Mouse (Mus musculus): ENCODE measurements around the gene Adamts18. TPM values are rescaled to one million over a fixed set of nuclear protein-coding genes. Genes with fewer than 3 reads are reported as not detected.
"Not testable (repeated sequence)": the region's sequence is repeated elsewhere in the genome, so short reads cannot be mapped to it uniquely, and the experiment has no call there.

Gene Adamts18
- total RNA-seq, 1 experiment = not detected

DNA sequence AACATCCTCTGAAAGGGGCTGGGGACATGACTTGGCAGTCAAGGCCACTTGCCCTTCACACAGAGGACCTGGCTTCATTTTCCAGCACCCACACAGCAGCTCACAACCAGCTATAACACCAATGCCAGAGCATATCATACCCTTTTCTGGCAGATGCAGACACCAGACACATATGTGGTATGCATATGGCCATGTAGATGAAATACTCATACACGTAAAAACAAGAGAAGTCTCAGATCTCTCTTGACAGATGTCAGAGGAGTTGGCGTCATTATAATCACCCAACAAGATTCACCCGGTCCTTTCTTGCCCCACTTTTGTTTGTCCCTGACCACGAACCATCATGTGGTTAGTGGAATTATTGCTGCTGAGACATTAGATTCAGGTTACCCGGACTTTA is 47.0 kb downstream of the Adamts18 start:
- H3K9me3 ChIP-seq (ENCODE audit: control insufficient read depth, insufficient read depth, low read depth, low read length) = no peaks in the 10 kb centered on the region
- H3K4me1 ChIP-seq (ENCODE audit: control insufficient read depth in 2 of 2, insufficient read depth in 2 of 2, low read length in 2 of 2, poor library complexity in 1 of 2) = no peaks in the 10 kb centered on the region

DNA sequence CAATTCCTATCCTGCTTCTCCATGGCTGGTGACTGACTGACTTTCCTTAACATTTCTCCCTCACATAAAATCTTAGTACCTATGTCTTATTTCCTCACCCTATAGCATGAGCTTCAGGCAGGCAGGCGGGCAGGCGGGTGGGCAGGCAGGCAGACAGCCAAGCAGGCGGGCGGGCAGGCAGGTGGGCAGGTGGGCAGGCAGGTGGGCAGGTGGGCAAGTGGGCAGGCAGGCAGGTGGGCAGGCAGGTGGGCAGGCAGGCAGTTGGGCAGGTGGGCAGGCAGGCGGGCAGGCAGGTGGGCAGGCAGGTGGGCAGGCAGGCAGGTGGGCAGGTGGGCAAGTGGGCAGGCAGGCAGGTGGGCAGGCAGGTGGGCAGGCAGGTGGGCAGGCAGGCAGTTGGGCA is 48.0 kb downstream of the Adamts18 start:
- H3K27ac ChIP-seq (ENCODE audit: insufficient read depth, low read depth, low read length, poor library complexity, severe bottlenecking); in situ Hi-C loops (cut with MboI; ENCODE audit: low sequenced_read_pairs in 2 of 2, unreplicated experiment in 2 of 2); H3K4me1 ChIP-seq (ENCODE audit: control insufficient read depth in 2 of 2, insufficient read depth in 2 of 2, low read length in 2 of 2, poor library complexity in 1 of 2); H3K9ac ChIP-seq (ENCODE audit: insufficient read depth, low read depth, low read length, poor library complexity, severe bottlenecking); H3K36me3 ChIP-seq (ENCODE audit: control insufficient read depth, insufficient read depth, low read length, poor library complexity, severe bottlenecking); H3K9me3 ChIP-seq (ENCODE audit: control insufficient read depth, insufficient read depth, low read depth, low read length); DNase-seq (ENCODE audit: low read depth, low spot score); H3K4me3 ChIP-seq (ENCODE audit: insufficient read depth in 1 of 2, low read depth in 1 of 2, low read length in 2 of 2, poor library complexity in 1 of 2, severe bottlenecking in 1 of 2): not testable (repeated sequence)

More for the DNA sequence above, 47.0 kb downstream of the Adamts18 start:
- no peak for TF ChIP-seq CHD2 (IDR thresholded peaks at IDR 0.05; ENCODE audit: low read depth, low read length)
- no peak overlapping the region for H3K27ac ChIP-seq (ENCODE audit: insufficient read depth, low read depth, low read length, poor library complexity, severe bottlenecking)
- no peaks in the 10 kb centered on the region for H3K36me3 ChIP-seq (ENCODE audit: control insufficient read depth, insufficient read depth, low read length, poor library complexity, severe bottlenecking)
- DNase-seq (ENCODE audit: low read depth, low spot score) = no peak
- in situ Hi-C loops (cut with MboI; ENCODE audit: low sequenced_read_pairs in 2 of 2, unreplicated experiment in 2 of 2) = no loop called here
- H3K9ac ChIP-seq (ENCODE audit: insufficient read depth, low read depth, low read length, poor library complexity, severe bottlenecking) = no peak overlapping the region
- H3K4me3 ChIP-seq (ENCODE audit: insufficient read depth in 1 of 2, low read depth in 1 of 2, low read length in 2 of 2, poor library complexity in 1 of 2, severe bottlenecking in 1 of 2) = no peak overlapping the region

DNA sequence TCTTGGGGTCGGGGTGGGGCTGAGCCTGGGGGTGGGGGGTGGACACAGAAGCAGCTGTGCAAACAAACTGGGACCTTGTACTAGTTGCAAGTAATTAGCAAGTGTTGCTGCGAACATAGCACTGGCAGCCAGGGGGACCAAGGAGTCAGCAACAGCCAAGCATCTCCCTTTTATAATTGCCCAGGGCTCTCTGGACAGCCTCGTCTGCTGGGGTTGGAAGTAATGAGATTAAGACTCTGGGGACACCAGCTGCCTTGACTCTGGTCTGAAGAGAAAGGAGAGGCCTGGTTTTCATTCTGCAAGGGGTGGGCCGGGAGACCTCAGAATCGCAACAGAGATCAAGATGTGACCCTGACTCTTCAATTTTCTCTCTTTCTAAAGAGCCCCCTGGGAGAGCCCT is 49.0 kb downstream of the Adamts18 start:
- Histone ChIP-seq H3K36me3 (ENCODE audit: control insufficient read depth, insufficient read depth, low read length, poor library complexity, severe bottlenecking) (no peaks in the 10 kb centered on the region), H3K4me1 (ENCODE audit: control insufficient read depth in 2 of 2, insufficient read depth in 2 of 2, low read length in 2 of 2, poor library complexity in 1 of 2) (no peaks in the 10 kb centered on the region), H3K27ac (ENCODE audit: insufficient read depth, low read depth, low read length, poor library complexity, severe bottlenecking) (no peak overlapping the region), H3K4me3 (ENCODE audit: insufficient read depth in 1 of 2, low read depth in 1 of 2, low read length in 2 of 2, poor library complexity in 1 of 2, severe bottlenecking in 1 of 2) (no peak overlapping the region), H3K9ac (ENCODE audit: insufficient read depth, low read depth, low read length, poor library complexity, severe bottlenecking) (no peak overlapping the region), H3K9me3 (ENCODE audit: control insufficient read depth, insufficient read depth, low read depth, low read length) (no peaks in the 10 kb centered on the region)
- DNase-seq (ENCODE audit: low read depth, low spot score) = no peak
- TF ChIP-seq HCFC1 (IDR thresholded peaks at IDR 0.05; ENCODE audit: borderline replicate concordance, insufficient read depth, low read length) (no peak), MAFK (IDR thresholded peaks at IDR 0.05; ENCODE audit: insufficient read depth, low read depth, low read length) (no peak), ZC3H11A (IDR thresholded peaks at IDR 0.05; ENCODE audit: borderline replicate concordance, low read depth, low read length) (no peak), ZNF384 (IDR thresholded peaks at IDR 0.05; ENCODE audit: low read depth, low read length) (no peak), CHD2 (IDR thresholded peaks at IDR 0.05; ENCODE audit: low read depth, low read length) (no peak)
- in situ Hi-C loops (cut with MboI; ENCODE audit: low sequenced_read_pairs in 2 of 2, unreplicated experiment in 2 of 2) = no loop called here

DNA sequence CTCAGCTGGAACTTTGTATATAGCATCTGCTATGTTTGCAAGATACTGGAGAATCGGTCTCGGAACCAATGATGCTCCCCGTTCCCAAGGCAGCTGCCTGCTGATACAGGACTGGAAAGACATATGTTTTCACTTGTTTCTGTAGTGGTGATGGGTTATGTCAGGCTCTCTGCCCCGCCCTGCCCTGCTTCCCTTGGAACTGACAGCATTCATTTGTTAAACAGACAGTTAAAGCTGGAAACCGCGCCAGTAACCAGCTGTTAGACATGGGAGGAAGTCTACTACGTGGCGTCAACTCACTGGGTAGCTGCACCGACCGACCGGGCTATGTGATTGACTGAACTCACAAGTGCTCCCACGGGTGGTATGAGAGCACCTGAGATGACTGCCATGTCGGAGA is 56.7 kb downstream of the Adamts18 start:
- TF ChIP-seq ZC3H11A (IDR thresholded peaks at IDR 0.05; ENCODE audit: borderline replicate concordance, low read depth, low read length) (no peak), ZNF384 (IDR thresholded peaks at IDR 0.05; ENCODE audit: low read depth, low read length) (no peak), HCFC1 (IDR thresholded peaks at IDR 0.05; ENCODE audit: borderline replicate concordance, insufficient read depth, low read length) (no peak), MAFK (IDR thresholded peaks at IDR 0.05; ENCODE audit: insufficient read depth, low read depth, low read length) (no peak), CHD2 (IDR thresholded peaks at IDR 0.05; ENCODE audit: low read depth, low read length) (no peak)
- Histone ChIP-seq H3K9me3 (ENCODE audit: control insufficient read depth, insufficient read depth, low read depth, low read length) (no peaks in the 10 kb centered on the region), H3K27ac (ENCODE audit: insufficient read depth, low read depth, low read length, poor library complexity, severe bottlenecking) (no peak overlapping the region), H3K9ac (ENCODE audit: insufficient read depth, low read depth, low read length, poor library complexity, severe bottlenecking) (no peak overlapping the region), H3K4me3 (ENCODE audit: insufficient read depth in 1 of 2, low read depth in 1 of 2, low read length in 2 of 2, poor library complexity in 1 of 2, severe bottlenecking in 1 of 2) (no peak overlapping the region), H3K4me1 (ENCODE audit: control insufficient read depth in 2 of 2, insufficient read depth in 2 of 2, low read length in 2 of 2, poor library complexity in 1 of 2) (peaks cover 0 to 4% of the 10 kb centered on the region in 2 experiments; a peak in 1 of 4 replicates), H3K36me3 (ENCODE audit: control insufficient read depth, insufficient read depth, low read length, poor library complexity, severe bottlenecking) (no peaks in the 10 kb centered on the region)
- in situ Hi-C loops (cut with MboI; ENCODE audit: low sequenced_read_pairs in 2 of 2, unreplicated experiment in 2 of 2) = no loop called here
- DNase-seq (ENCODE audit: low read depth, low spot score) = no peak

DNA sequence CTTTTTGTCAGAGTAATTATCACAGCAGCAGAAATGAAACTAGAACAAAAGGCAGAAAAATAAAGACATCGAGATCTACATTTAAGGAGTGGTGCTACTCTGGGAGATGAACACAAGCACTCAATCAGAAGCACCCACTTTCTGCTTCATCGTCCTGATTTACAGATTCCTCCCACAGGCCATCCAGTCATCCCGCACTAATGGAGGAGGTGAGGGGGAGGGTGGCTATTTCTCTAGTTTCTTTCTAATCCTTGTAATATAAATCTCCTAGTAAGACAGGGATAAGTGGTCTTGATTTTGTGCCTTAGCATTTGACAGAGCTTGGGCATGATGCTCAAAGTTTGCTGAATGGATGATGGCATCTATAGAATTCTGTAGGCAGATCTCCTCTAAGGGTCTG is 57.5 kb downstream of the Adamts18 start:
- no peak overlapping the region for H3K9ac ChIP-seq (ENCODE audit: insufficient read depth, low read depth, low read length, poor library complexity, severe bottlenecking)
- DNase-seq (ENCODE audit: low read depth, low spot score) = no peak
- H3K36me3 ChIP-seq (ENCODE audit: control insufficient read depth, insufficient read depth, low read length, poor library complexity, severe bottlenecking) = no peaks in the 10 kb centered on the region
- H3K4me3 ChIP-seq (ENCODE audit: insufficient read depth in 1 of 2, low read depth in 1 of 2, low read length in 2 of 2, poor library complexity in 1 of 2, severe bottlenecking in 1 of 2) = no peak overlapping the region
- TF ChIP-seq ZC3H11A (IDR thresholded peaks at IDR 0.05; ENCODE audit: borderline replicate concordance, low read depth, low read length) (no peak), ZNF384 (IDR thresholded peaks at IDR 0.05; ENCODE audit: low read depth, low read length) (no peak), CHD2 (IDR thresholded peaks at IDR 0.05; ENCODE audit: low read depth, low read length) (no peak), HCFC1 (IDR thresholded peaks at IDR 0.05; ENCODE audit: borderline replicate concordance, insufficient read depth, low read length) (no peak), MAFK (IDR thresholded peaks at IDR 0.05; ENCODE audit: insufficient read depth, low read depth, low read length) (no peak)
- H3K4me1 ChIP-seq (ENCODE audit: control insufficient read depth in 2 of 2, insufficient read depth in 2 of 2, low read length in 2 of 2, poor library complexity in 1 of 2) = peaks cover 0 to 4% of the 10 kb centered on the region in 2 experiments; a peak in 1 of 4 replicates
- in situ Hi-C loops (cut with MboI; ENCODE audit: low sequenced_read_pairs in 2 of 2, unreplicated experiment in 2 of 2) = no loop called here
- no peaks in the 10 kb centered on the region for H3K9me3 ChIP-seq (ENCODE audit: control insufficient read depth, insufficient read depth, low read depth, low read length)
- no peak overlapping the region for H3K27ac ChIP-seq (ENCODE audit: insufficient read depth, low read depth, low read length, poor library complexity, severe bottlenecking)
